Mouse (Mus musculus): Measurements from ENCODE around the gene Tceal7.

- no peak for TF ChIP-seq EP300 (IDR thresholded peaks at IDR 0.05; ENCODE audit: low read depth)
- TF ChIP-seq CTCF (IDR thresholded peaks at IDR 0.05; ENCODE audit: low read depth), result no peak
Observed at GRCm38 (mm10) chrX:136203664-136204066, 10.9 kb upstream of the Tceal7 start, which contains the start of gene Tceal5.

Data from liver, postnatal 0 days (tissue).